Mouse (Mus musculus) stomach, embryonic 16.5 days (tissue): ENCODE results near the gene Tmem150a. TPM values are rescaled to one million over a fixed set of nuclear protein-coding genes. Genes with fewer than 3 reads are reported as not detected.

Experiments used
- ATAC-seq: fragments of 200-750 bp; cut with Nextera tagmentation; 2 replicates; pipeline ENCODE4 v1.8.0; 2017; ENCODE audit warnings: moderate number of reproducible peaks, moderate TSS enrichment; ENCODE audit not compliant: insufficient read depth, low FRiP score
- H3K27ac ChIP-seq: fragments of 300-500 bp; sonication (generic); 2 replicates; pipeline ENCODE4 v1.5.1; 2014; ENCODE audit warnings: low read length
- H3K27me3 ChIP-seq: fragments of 300-500 bp; sonication (generic); 2 replicates; pipeline ENCODE4 v1.6.1; 2014; ENCODE audit warnings: low read length, control low read depth, mixed read lengths; ENCODE audit not compliant: control insufficient read depth, insufficient read depth
- H3K36me3 ChIP-seq: fragments of 300-500 bp; sonication (generic); 2 replicates; pipeline ENCODE4 v1.6.1; 2014; ENCODE audit warnings: low read length; ENCODE audit not compliant: control insufficient read depth, insufficient read depth
- H3K4me1 ChIP-seq: fragments of 300-500 bp; sonication (generic); 2 replicates; pipeline ENCODE4 v1.6.1; 2014; ENCODE audit warnings: low read length, control low read depth, mixed read lengths; ENCODE audit not compliant: control insufficient read depth, insufficient read depth
- H3K4me2 ChIP-seq: fragments of 300-500 bp; sonication (generic); 2 replicates; pipeline ENCODE4 v1.6.1; 2014; ENCODE audit warnings: low read depth, low read length, mixed read lengths
- H3K4me3 ChIP-seq: fragments of 300-500 bp; sonication (generic); replicated peaks from 2 replicates; pipeline ENCODE4 v1.5.1; 2014; ENCODE audit warnings: mild to moderate bottlenecking, low read length
- H3K9ac ChIP-seq: fragments of 300-500 bp; sonication (generic); 2 replicates; pipeline ENCODE4 v1.6.1; 2014; ENCODE audit warnings: low read length
- H3K9me3 ChIP-seq: fragments of 300-500 bp; sonication (generic); replicated peaks from 2 replicates; pipeline ENCODE4 v1.6.1; 2016; ENCODE audit warnings: low read length, control low read depth; ENCODE audit not compliant: control insufficient read depth
- WGBS: fragments of 180-500 bp; shearing (Covaris S2); extraction: QIAGEN DNeasy Blood & Tissue Kit; methylation state at CpG from one replicate; pipeline ENCODE4 v1.1.7; 2014; 5-methylcytosine and 5-hydroxymethylcytosine counted together
- polyA plus RNA-seq: library from polyadenylated mRNA; unstranded; fragments of >200 nt; fragmentation: Nextera tagmentation; extraction: Ambion mirVana; gene quantifications from 2 replicates; pipeline ENCODE4 v1.2.1, GENCODE M21; 2015

Gene Tmem150a
- polyA plus RNA-seq, 1 experiment from 2014 or later, result 18.5 TPM

- Histone ChIP-seq H3K36me3 (peaks cover 9% of the 10 kb centered on the region; the same call in 1 of the 2 replicates), H3K4me2 (no peak overlapping the region), H3K27ac (no peak overlapping the region), H3K4me3 (no peak overlapping the region), H3K9ac (no peak overlapping the region), H3K9me3 (no peaks in the 10 kb centered on the region), H3K4me1 (peaks cover 35% of the 10 kb centered on the region), H3K27me3 (no peaks in the 10 kb centered on the region)
- no peak for ATAC-seq
- WGBS, result 89% methylated on average over 2 of the region's 2 CpGs
These were observed 31.3 kb downstream of the Tmem150a start for GRCm38 (mm10) chr6:72386561-72386960.

GRCm38 (mm10) chr6:72387816-72388215, 32.6 kb downstream of the Tmem150a start:
- Histone ChIP-seq H3K27me3 (no peaks in the 10 kb centered on the region), H3K36me3 (peaks cover 9% of the 10 kb centered on the region; the same call in 1 of the 2 replicates), H3K9ac (no peak overlapping the region; the same call in 1 of the 2 replicates), H3K9me3 (no peaks in the 10 kb centered on the region), H3K4me1 (peaks cover 35% of the 10 kb centered on the region), H3K4me2 (no peak overlapping the region), H3K27ac (no peak overlapping the region), H3K4me3 (no peak overlapping the region)
- WGBS, result 82% methylated on average over 3 of the region's 3 CpGs
- ATAC-seq, result no peak

- no peaks in the 10 kb centered on the region for H3K27me3 ChIP-seq
- no peak overlapping the region for H3K27ac ChIP-seq
- H3K4me1 ChIP-seq, result peaks cover 35% of the 10 kb centered on the region
- peak overlapping the region; percentile 93 for H3K9ac ChIP-seq
- H3K4me3 ChIP-seq, result peak overlapping the region; percentile 6
- peak overlapping the region; percentile 85 for H3K4me2 ChIP-seq
- no peak for ATAC-seq
- peaks cover 9% of the 10 kb centered on the region; the same call in 1 of the 2 replicates for H3K36me3 ChIP-seq
- H3K9me3 ChIP-seq, result no peaks in the 10 kb centered on the region
- 62% methylated on average over 10 of the region's 10 CpGs for WGBS
These were observed 33.0 kb downstream of the Tmem150a start for GRCm38 (mm10) chr6:72388266-72388665.

- peak overlapping the region; percentile 99 for H3K27ac ChIP-seq
- peaks cover 35% of the 10 kb centered on the region for H3K4me1 ChIP-seq
- H3K36me3 ChIP-seq, result peaks cover 9% of the 10 kb centered on the region; the same call in 1 of the 2 replicates
- H3K4me2 ChIP-seq, result peak overlapping the region; percentile 85
- no peaks in the 10 kb centered on the region for H3K9me3 ChIP-seq
- 72% methylated on average over 6 of the region's 6 CpGs for WGBS
- ATAC-seq, result no peak
- no peaks in the 10 kb centered on the region for H3K27me3 ChIP-seq
- peak overlapping the region; percentile 93 for H3K9ac ChIP-seq
- H3K4me3 ChIP-seq, result peak overlapping the region; percentile 71
These were observed 33.6 kb downstream of the Tmem150a start for GRCm38 (mm10) chr6:72388791-72389329.

- H3K36me3 ChIP-seq, result peaks cover 9% of the 10 kb centered on the region; the same call in 1 of the 2 replicates
- H3K9ac ChIP-seq, result peak overlapping the region; percentile 93
- ATAC-seq, result peak; percentile 71
- peak overlapping the region; percentile 99 for H3K27ac ChIP-seq
- H3K27me3 ChIP-seq, result no peaks in the 10 kb centered on the region
- peak overlapping the region; percentile 85 for H3K4me2 ChIP-seq
- H3K4me1 ChIP-seq, result peaks cover 35% of the 10 kb centered on the region
- 12% methylated on average over 13 of the region's 13 CpGs for WGBS
- H3K9me3 ChIP-seq, result no peaks in the 10 kb centered on the region
- peak overlapping the region; percentile 71 for H3K4me3 ChIP-seq
These were observed 34.3 kb downstream of the Tmem150a start for GRCm38 (mm10) chr6:72389471-72389940.

GRCm38 (mm10) chr6:72389941-72390771, 34.9 kb downstream of the Tmem150a start, which contains the start of gene Vamp8:
Gene Vamp8 (minus strand): TSS chr6:72390703.
- peaks cover 35% of the 10 kb centered on the region for H3K4me1 ChIP-seq
- WGBS, result 1% methylated on average over 33 of the region's 33 CpGs
- no peaks in the 10 kb centered on the region for H3K9me3 ChIP-seq
- H3K27me3 ChIP-seq, result no peaks in the 10 kb centered on the region
- peak within 1 kb of the TSS; percentile 71 for H3K4me3 ChIP-seq
- peak within 1 kb of the TSS; percentile 99 for H3K27ac ChIP-seq
- peaks cover 6% of the 10 kb centered on the region; the same call in 1 of the 2 replicates for H3K36me3 ChIP-seq
- peak; percentile 90 for ATAC-seq
- H3K9ac ChIP-seq, result peak within 1 kb of the TSS; percentile 93
- H3K4me2 ChIP-seq, result peak within 1 kb of the TSS; percentile 85

- H3K4me2 ChIP-seq, result peak overlapping the region; percentile 85
- peak overlapping the region; percentile 99 for H3K27ac ChIP-seq
- no peaks in the 10 kb centered on the region for H3K27me3 ChIP-seq
- H3K4me1 ChIP-seq, result peaks cover 35% of the 10 kb centered on the region
- H3K9ac ChIP-seq, result peak overlapping the region; percentile 93
- peak; percentile 61 for ATAC-seq
- H3K4me3 ChIP-seq, result peak overlapping the region; percentile 71
- H3K36me3 ChIP-seq, result no peaks in the 10 kb centered on the region
- WGBS, result 13% methylated on average over 12 of the region's 12 CpGs
- no peaks in the 10 kb centered on the region for H3K9me3 ChIP-seq
These were observed 35.7 kb downstream of the Tmem150a start for GRCm38 (mm10) chr6:72390795-72391521.

GRCm38 (mm10) chr6:72392341-72392740, 37.1 kb downstream of the Tmem150a start:
- Histone ChIP-seq H3K9me3 (no peaks in the 10 kb centered on the region), H3K36me3 (no peaks in the 10 kb centered on the region), H3K4me1 (peaks cover 35% of the 10 kb centered on the region), H3K4me2 (no peak overlapping the region), H3K27ac (no peak overlapping the region), H3K27me3 (no peaks in the 10 kb centered on the region), H3K9ac (no peak overlapping the region), H3K4me3 (no peak overlapping the region)
- 95% methylated on average over 5 of the region's 5 CpGs for WGBS
- ATAC-seq, result no peak
